Mouse (Mus musculus) heart, embryonic 10.5 days (tissue): ENCODE measurements around the gene Tubb4b. TPM values are rescaled to one million over a fixed set of nuclear protein-coding genes. Genes with fewer than 3 reads are reported as not detected.

ENCODE experiments used
- DNase-seq: peaks from one replicate; pipeline ENCODE4 v3.0.0-alpha.2; 2017; ENCODE audit warnings: low spot score
- H3K27ac ChIP-seq: fragments of 300-500 bp; sonication (generic); 2 replicates; pipeline ENCODE4 v1.5.1; 2016; ENCODE audit warnings: mild to moderate bottlenecking
- H3K27me3 ChIP-seq: fragments of 300-500 bp; sonication (generic); 2 replicates; pipeline ENCODE4 v1.6.1; 2016; ENCODE audit warnings: mild to moderate bottlenecking; ENCODE audit not compliant: poor library complexity, insufficient read depth, severe bottlenecking
- H3K36me3 ChIP-seq: fragments of 300-500 bp; sonication (generic); 2 replicates; pipeline ENCODE4 v1.6.1; 2016; ENCODE audit warnings: mild to moderate bottlenecking, moderate library complexity
- H3K4me1 ChIP-seq: fragments of 300-500 bp; sonication (generic); 2 replicates; pipeline ENCODE4 v1.6.1; 2016; ENCODE audit warnings: mild to moderate bottlenecking
- H3K4me3 ChIP-seq: fragments of 300-500 bp; sonication (generic); 2 replicates; pipeline ENCODE4 v1.5.1; 2016; ENCODE audit warnings: mild to moderate bottlenecking, moderate library complexity
- H3K9me3 ChIP-seq: fragments of 300-500 bp; sonication (generic); 2 replicates; pipeline ENCODE4 v1.6.1; 2016; ENCODE audit warnings: mild to moderate bottlenecking, moderate library complexity
- WGBS: fragments of 180-500 bp; shearing (Covaris S2); methylation state at CpG from one replicate; pipeline ENCODE4 v1.1.7; 2016; 5-methylcytosine and 5-hydroxymethylcytosine counted together
- polyA plus RNA-seq: library from polyadenylated mRNA; unstranded; fragments of >200 nt; fragmentation: Nextera tagmentation; extraction: Ambion mirVana; gene quantifications from 2 replicates; pipeline ENCODE4 v1.2.1, GENCODE M21; 2016

The Tubb4b gene
- polyA plus RNA-seq, 1 experiment from 2014 or later, result 610 TPM

DNA sequence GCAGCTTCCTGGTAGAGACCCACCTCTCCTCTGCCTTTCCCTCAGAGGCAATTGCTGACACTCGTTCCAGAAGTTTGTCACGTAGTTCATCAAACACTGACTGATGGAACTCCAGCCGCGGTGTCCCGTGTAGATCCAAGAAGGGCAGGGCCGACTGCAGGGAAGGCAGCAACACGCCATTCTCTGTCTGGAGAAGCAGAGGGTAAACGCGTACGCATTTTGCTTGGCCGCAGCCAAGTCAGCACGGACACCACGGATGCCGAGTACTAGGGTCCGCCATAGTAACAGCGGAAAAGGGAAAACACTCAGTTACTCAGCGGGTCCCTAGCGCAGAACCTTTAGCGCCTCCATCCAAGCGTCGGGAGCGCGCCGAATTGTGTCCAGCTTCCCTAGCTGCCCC lies 13.8 kb downstream of the Tubb4b start:
- no peaks in the 10 kb centered on the region for H3K9me3 ChIP-seq
- DNase-seq, result no peak
- peaks cover 31% of the 10 kb centered on the region for H3K27me3 ChIP-seq
- under 1% methylated on average over 24 of the region's 24 CpGs for WGBS
- peak overlapping the region; percentile 97 for H3K4me3 ChIP-seq
- peaks cover 34% of the 10 kb centered on the region for H3K36me3 ChIP-seq
- peak overlapping the region; percentile 99 for H3K27ac ChIP-seq
- peaks cover 17% of the 10 kb centered on the region for H3K4me1 ChIP-seq

DNA sequence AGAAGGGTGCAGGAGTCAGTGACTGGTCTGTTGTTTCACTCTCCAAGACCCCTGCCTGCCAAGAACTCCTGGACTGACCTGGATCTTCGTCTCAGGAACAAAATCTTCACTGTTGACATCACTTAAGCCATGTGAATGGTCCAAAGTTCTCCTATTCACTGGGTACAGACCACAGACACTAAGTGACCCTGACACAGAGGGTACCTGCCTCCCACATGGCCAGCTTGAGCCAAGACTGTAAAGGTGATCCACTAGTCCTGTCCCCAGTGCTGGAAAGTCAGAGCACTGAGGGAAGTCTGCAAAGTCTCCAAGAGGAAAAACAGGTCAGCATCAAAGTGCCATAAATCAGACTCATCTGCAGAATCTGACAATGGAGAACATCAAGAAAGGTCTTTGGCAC lies 16.9 kb downstream of the Tubb4b start:
- peaks cover 65% of the 10 kb centered on the region for H3K36me3 ChIP-seq
- no peak overlapping the region for H3K4me3 ChIP-seq
- H3K27me3 ChIP-seq, result peaks cover 4% of the 10 kb centered on the region; the same call in 1 of the 2 replicates
- no peaks in the 10 kb centered on the region for H3K9me3 ChIP-seq
- DNase-seq, result no peak
- 91% methylated on average over 1 of the region's 1 CpGs for WGBS
- H3K4me1 ChIP-seq, result peaks cover 17% of the 10 kb centered on the region
- no peak overlapping the region for H3K27ac ChIP-seq

DNA sequence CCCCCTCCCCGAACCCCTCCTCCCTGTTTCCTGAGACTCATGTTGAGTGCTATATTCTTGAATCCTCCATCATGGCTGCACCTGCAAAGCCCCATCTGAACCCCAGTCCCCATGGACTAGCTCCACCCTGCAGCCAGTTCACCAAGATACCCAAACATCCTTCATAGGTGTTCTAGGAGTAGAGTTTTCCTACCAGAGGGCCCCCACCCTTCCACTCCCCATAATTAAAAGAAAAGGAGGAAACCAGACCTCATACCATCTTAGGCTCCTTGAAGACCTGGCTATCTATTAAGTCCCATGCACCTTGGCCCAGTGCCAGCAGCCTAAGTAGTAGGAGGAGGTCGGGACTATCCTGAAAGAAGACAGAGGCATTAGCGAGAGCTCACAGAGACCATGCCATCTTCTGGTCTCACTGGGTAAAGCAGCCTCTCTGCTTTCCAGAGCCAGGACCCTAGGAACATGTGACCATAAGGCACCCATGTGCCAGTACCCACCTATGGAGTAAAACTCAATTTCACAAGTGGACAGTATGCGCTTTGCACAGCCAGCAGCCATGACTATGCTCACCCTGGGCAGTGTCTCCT lies 20.8 kb downstream of the Tubb4b start:
- no peak for DNase-seq

DNA sequence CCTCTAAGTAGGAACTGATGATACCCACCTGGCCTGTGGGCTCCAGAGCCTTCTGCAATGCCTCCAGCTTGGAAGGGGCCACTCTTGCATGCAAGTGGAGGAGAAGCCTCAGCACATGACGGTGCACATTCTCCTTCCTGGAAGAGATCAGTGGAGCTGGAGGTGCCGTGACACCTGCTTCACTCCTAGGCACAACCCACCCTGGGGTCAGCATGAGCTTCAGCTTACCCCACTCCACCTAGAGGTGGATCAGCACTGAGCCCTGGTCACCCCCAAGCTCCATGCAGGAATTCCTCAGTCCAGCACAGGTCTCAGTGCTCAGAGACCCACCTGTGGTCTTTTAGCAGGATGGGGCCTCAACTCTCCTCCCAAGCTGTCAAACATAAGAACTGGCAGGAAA lies 23.9 kb downstream of the Tubb4b start:
- H3K36me3 ChIP-seq, result peaks cover 68% of the 10 kb centered on the region
- 92% methylated on average over 2 of the region's 2 CpGs for WGBS
- peaks cover 13% of the 10 kb centered on the region for H3K27me3 ChIP-seq
- peaks cover 20% of the 10 kb centered on the region for H3K4me1 ChIP-seq
- DNase-seq, result no peak
- no peak overlapping the region for H3K27ac ChIP-seq
- H3K9me3 ChIP-seq, result no peaks in the 10 kb centered on the region
- H3K4me3 ChIP-seq, result no peak overlapping the region

More for the DNA sequence above, 20.8 kb downstream of the Tubb4b start:
- WGBS, result 60% methylated on average over 4 of the region's 4 CpGs
- Histone ChIP-seq H3K4me1 (no peaks in the 10 kb centered on the region; the same call in 1 of the 2 replicates), H3K4me3 (no peak overlapping the region), H3K27ac (no peak overlapping the region), H3K9me3 (no peaks in the 10 kb centered on the region), H3K27me3 (no peaks in the 10 kb centered on the region), H3K36me3 (peaks cover 98% of the 10 kb centered on the region)

DNA sequence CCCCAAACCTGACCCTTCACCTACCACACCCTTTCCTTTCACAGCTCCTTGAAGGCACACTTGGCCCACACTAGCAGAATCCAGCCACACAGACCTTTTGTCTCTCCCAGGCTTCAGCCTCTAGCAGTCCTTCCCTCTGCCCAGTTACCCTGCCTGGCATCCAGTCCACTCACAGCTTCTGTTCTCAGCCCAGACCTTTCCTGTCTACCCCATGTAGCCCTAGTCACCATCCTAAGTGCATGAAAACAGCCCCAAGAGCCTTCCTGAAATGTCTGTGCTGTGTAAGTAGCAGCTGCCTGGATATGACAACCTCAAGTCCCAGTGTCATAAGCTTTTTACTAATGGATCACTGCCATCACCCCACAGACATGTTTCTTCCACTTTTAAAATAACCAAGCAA lies 26.6 kb downstream of the Tubb4b start:
- Histone ChIP-seq H3K4me1 (peaks cover 47% of the 10 kb centered on the region), H3K27ac (no peak overlapping the region), H3K36me3 (peaks cover 41% of the 10 kb centered on the region), H3K9me3 (no peaks in the 10 kb centered on the region), H3K27me3 (peaks cover 32% of the 10 kb centered on the region), H3K4me3 (no peak overlapping the region)
- DNase-seq, result no peak

DNA sequence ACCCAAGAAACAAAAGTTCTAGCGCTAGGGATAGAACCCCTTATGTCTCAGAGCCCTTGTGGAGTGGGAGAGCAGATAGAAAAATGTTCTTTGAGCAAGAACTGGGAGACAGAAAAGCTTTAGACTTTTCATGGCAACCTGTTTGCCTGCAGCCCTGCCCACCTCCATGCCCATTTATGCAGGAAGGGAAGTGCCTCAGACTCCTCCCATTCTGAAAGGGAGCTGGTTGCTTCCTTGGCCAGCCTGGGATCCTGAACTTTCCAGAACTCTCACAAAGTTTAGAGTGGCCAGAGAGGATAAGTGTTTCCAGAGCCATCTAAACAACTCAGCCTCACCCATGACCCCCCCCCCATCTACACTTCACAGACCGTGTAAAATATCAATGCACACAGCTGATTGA lies 27.3 kb downstream of the Tubb4b start:
- H3K36me3 ChIP-seq, result peaks cover 33% of the 10 kb centered on the region
- WGBS, result 22% methylated on average over 2 of the region's 2 CpGs
- peak overlapping the region; percentile 62 for H3K4me3 ChIP-seq
- peak overlapping the region; percentile 79 for H3K27ac ChIP-seq
- no peak for DNase-seq
- H3K4me1 ChIP-seq, result peaks cover 48% of the 10 kb centered on the region
- H3K27me3 ChIP-seq, result peaks cover 32% of the 10 kb centered on the region
- H3K9me3 ChIP-seq, result no peaks in the 10 kb centered on the region

DNA sequence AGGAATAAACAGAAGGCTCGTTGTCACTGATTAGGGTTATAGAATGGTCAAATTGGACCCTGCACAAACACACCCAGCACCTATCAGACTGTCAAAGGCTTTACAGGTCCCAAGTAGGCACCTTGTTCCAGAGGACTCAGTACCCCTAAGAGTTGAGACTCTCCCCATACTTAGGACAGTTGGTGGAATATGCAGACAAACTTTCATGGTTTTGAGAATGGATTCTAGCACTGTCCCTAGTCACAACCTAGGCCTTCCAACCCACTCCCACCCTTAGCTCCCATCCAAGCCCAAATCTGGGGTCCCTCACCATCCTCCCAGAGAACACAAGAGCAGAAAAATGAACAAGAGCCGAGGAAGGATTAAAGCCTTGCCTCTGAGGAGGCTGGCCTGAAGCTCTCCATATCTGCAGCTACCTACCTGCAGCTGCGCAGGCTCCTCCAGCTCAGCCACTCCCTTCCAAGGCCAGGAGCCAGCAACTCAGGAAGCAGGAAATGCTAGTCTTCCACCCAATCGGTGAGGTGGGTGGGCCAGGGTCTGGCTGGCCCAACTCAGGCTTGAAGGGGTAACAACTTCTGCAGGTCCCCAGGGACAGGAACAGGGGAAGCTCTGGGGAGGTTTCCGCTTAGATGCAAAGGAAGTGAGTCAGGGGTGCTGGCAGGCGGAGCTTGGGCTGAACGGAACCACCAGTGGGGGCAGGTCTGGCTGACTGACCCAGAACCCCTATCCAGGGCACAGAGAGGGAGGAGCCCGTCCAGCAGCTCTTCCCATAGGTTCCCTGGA lies 28.1 kb downstream of the Tubb4b start, which contains the start of gene Tor4a:
TSS of gene Tor4a (minus strand) at position 715 of the 783 bp plus-strand sequence.
- Histone ChIP-seq H3K4me1 (peaks cover 48% of the 10 kb centered on the region), H3K36me3 (peaks cover 25% of the 10 kb centered on the region), H3K27ac (peak within 1 kb of the TSS; percentile 79), H3K9me3 (no peaks in the 10 kb centered on the region), H3K27me3 (peaks cover 32% of the 10 kb centered on the region), H3K4me3 (peak within 1 kb of the TSS; percentile 62)
- WGBS, result 7% methylated on average over 8 of the region's 8 CpGs
- DNase-seq, result peak; percentile 90

DNA sequence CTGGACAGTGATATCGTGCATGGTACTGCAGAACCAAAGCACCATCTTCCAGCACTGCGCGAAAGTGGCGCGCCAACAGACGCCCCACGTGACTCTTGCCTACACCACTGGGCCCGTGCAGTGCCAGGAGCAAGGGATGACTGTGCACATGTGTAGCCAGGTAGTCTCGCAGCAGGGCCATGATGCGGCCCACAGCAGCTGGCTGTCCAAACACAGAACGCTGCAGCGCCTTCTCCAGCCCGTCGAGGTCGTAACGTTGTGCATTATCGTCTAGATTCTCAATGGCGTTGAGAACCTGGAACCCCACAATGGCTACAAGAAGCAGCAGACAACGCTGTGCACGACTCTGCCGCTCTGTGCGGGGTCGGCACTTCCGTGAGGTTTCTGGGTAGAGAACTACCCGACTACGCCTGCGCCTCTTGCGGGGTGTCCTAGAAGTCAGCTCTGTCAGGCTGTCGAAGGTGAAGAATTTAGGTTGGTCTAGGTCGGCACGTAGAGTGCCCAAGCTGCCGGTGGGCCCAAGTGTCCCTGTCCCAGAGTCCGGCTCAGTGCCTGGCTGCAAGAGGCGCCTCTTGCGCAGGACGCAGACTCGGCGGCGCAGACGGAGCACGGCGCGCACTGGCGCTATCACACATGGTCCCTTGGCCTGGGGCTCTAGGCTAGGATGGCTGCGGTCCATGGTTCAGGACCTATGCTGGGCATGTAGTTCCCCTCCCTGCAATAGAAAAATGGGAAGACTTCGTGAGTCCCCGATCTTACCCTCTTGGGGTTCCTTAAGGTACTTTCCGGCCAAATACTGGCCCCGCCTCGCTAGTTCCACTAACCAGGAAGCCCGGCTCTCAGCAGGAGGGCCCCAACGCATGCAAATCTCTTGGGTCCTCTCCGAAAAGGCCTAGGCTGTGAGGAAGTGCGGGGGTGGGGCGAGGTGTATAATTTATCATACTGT lies 29.0 kb downstream of the Tubb4b start:
- no peak for DNase-seq
- Histone ChIP-seq H3K27ac (peak overlapping the region; percentile 79), H3K9me3 (no peaks in the 10 kb centered on the region), H3K36me3 (peaks cover 16% of the 10 kb centered on the region), H3K27me3 (peaks cover 32% of the 10 kb centered on the region), H3K4me1 (peaks cover 48% of the 10 kb centered on the region), H3K4me3 (peak overlapping the region; percentile 62)
- 14% methylated on average over 55 of the region's 55 CpGs for WGBS

DNA sequence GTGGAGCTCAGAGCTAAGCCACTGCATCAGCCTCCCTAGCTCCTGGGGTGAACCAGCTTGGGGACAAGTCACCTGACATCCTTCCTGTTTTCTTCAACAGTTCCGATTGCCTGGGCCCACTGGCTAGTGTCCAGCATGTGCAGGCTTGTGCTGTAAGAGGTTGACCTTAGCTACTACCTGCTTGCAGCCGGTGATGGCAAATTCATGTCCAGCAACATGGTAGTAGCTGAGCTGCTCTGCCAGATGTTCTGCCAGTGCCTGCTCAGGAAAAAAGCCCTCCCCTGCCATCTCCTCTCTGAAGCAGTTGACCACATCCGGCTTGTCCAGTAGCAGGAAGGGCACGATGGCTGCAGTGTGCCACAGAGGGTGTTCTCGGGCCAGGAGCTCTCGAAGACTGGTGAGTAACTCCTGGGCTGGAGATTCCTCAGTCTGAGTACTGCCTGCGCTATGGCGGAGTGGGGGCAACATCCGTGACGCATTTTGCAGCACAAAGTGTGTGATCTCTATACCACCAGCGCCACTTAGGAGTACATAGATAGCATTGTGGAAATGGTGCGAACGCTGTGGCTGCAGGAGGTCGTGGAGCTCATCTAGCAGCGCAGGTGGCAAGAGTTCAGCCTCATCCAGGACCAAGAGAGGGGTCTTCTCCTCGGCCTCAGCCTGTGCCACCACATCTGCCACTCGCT lies 29.9 kb downstream of the Tubb4b start:
- peaks cover 48% of the 10 kb centered on the region for H3K4me1 ChIP-seq
- H3K4me3 ChIP-seq, result 0 out of 2 replicates have a peak overlapping the region, but pooled peaks have one; percentile 2
- no peak for DNase-seq

DNA sequence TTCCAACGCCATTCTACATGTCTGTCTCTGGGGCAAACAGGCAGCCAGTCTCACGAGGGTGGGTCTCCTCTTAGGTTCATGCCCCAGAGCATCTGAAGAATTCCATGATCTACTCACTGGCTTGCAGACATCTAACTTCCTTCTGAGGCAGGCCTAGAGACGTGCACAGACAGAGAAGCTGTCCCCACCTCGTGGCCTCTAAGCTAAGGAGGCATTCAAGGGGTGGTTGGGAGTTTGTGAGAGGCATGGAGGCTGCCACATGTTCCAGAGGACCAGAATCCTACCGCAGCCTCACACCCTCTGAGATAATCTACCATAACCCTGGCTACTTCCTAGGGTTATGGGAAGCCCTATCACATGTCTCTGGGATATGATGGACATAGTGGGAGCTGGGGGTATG lies 30.5 kb downstream of the Tubb4b start:
- Histone ChIP-seq H3K27ac (no peak overlapping the region), H3K4me3 (0 out of 2 replicates have a peak overlapping the region, but pooled peaks have one; percentile 2), H3K36me3 (peaks cover 2% of the 10 kb centered on the region), H3K9me3 (no peaks in the 10 kb centered on the region), H3K4me1 (peaks cover 48% of the 10 kb centered on the region), H3K27me3 (peaks cover 32% of the 10 kb centered on the region)
- whole genome bisulfite sequencing, result 68% methylated on average over 5 of the region's 5 CpGs
- DNase-seq, result no peak

More for the DNA sequence above, 29.9 kb downstream of the Tubb4b start:
- Histone ChIP-seq H3K9me3 (no peaks in the 10 kb centered on the region), H3K36me3 (peaks cover 8% of the 10 kb centered on the region), H3K27ac (0 out of 2 replicates have a peak overlapping the region, but pooled peaks have one; percentile 79), H3K27me3 (peaks cover 32% of the 10 kb centered on the region)
- 77% methylated on average over 17 of the region's 17 CpGs for WGBS

DNA sequence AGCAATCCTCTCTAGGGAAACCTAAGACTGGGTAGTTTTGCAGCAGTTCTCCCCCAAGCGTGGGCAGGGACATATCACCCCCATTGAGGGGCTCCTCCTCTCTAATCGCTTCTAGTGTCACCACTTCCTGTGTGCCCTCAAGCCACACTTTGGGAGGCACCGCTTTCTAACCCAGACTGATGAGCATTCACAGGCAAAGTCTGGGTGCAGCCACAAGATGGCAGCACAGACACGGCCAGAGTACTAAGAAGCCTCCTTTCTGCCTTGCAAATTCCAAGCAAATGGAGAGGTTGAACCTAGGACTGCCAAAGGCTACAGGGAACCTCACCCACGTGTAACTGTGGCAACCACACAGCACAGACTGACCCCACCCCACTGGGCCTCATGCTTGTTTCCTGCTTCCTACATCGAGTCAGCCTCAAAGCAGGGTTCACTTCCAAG lies 31.2 kb downstream of the Tubb4b start:
- H3K4me1 ChIP-seq, result peaks cover 48% of the 10 kb centered on the region
- 3% methylated on average over 6 of the region's 6 CpGs for WGBS

DNA sequence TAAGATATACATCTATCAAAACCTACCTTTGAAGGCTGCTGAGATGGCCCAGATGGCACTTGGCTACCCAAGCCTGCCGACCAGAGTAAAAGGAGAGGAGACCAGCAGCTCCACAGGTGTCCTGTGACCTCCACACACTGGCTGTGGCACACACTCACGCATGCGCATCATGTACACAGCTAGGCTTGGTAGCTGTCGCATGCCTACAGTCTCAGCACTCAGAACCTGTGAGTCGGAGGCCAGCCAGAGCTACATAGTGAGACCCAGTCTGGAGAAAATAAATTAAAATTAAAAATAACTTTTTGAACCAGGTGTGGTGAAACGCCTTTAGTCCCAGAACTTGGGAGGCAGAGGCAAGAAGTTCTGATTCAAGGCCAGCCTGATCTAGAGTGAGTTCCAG lies 36.7 kb downstream of the Tubb4b start:
- no peak overlapping the region for H3K27ac ChIP-seq
- no peaks in the 10 kb centered on the region for H3K9me3 ChIP-seq
- no peak for DNase-seq
- WGBS, result 79% methylated on average over 6 of the region's 6 CpGs
- H3K27me3 ChIP-seq, result peaks cover 39% of the 10 kb centered on the region
- H3K36me3 ChIP-seq, result no peaks in the 10 kb centered on the region
- H3K4me1 ChIP-seq, result peaks cover 12% of the 10 kb centered on the region
- no peak overlapping the region for H3K4me3 ChIP-seq

More for the DNA sequence above, 31.2 kb downstream of the Tubb4b start:
- Histone ChIP-seq H3K36me3 (no peaks in the 10 kb centered on the region; the same call in 1 of the 2 replicates), H3K9me3 (no peaks in the 10 kb centered on the region), H3K27ac (no peak overlapping the region), H3K4me3 (no peak overlapping the region; the same call in 1 of the 2 replicates), H3K27me3 (peaks cover 32% of the 10 kb centered on the region)
- peak; percentile 91 for DNase-seq
